Mouse (Mus musculus) heart, adult 18-20 months (tissue): ENCODE results near the gene Pdhx. TPM values are rescaled to one million over a fixed set of nuclear protein-coding genes. Genes with fewer than 3 reads are reported as not detected.

Experiments used
- DNase-seq, 2 experiments: peaks; one replicate each; pipeline ENCODE4 v3.0.0; 2021 to 2022; ENCODE audit warnings: mixed read lengths in 1 of 2
- long read RNA-seq, 2 experiments: library from polyadenylated mRNA; stranded (forward); transcript quantifications; one replicate each; pipeline ENCODE4 v2.0.0; 2021
- total RNA-seq, 2 experiments: library from RNA; stranded (reverse); gene quantifications; 2 replicates each; pipeline ENCODE4 v1.2.3; 2021

Gene Pdhx
- total RNA-seq, result 100 to 1,000 TPM; 160 to 208 TPM
- long read RNA-seq, experiment 1, transcript Pdhx-201 (11 exons, 2,506 nt), result major isoform, 244 of 263 reads
- long read RNA-seq, experiment 1, partial matches to known transcripts, result 5 of 263 reads
- long read RNA-seq, experiment 1, other reads (novel, unspliced or antisense), result 13 of 263 reads
- long read RNA-seq, experiment 2, transcript Pdhx-201 (11 exons, 2,506 nt), result major isoform, 89 of 97 reads
- long read RNA-seq, experiment 2, partial matches to known transcripts, result 5 of 97 reads
- long read RNA-seq, experiment 2, other reads (novel, unspliced or antisense), result 3 of 97 reads

GRCm38 (mm10) chr2:103073219-103073982 lies at the start of gene Pdhx, which contains the start of gene Apip:
Gene Pdhx, minus strand, starts transcription at chr2:103073513.
Gene Apip, plus strand, starts transcription at chr2:103073675.
- peak; percentile 100 for DNase-seq

DNA sequence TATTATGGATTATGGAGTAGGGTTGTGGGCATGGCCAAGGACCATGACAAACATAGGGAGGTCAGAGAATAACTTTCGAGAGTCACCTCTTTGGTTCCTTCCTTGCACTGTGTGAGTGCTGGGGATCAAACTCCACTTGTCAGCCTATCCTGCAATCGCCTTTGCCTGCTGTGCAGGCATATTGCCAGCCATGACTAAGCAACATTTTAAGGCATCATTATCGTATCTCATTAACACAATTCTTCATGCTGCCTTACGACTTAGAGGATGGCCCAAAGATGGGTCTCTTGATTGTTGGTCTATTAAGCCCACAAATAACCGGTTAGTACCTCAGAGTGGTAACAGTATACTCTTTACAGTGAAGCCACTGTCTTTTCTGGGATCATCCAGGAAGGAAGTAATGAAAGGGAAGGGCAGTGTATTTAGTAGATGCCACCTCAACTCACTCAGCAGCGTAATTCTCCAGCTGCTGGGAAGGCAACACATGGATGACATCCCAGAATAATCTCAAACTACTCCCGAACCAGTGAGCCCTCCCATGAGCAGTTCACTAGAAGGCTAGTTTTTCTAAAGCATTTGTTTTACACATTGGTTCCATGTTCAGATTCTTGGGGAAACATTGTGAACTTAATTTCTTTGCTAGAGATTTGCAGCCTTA lies 46.0 kb upstream of the Pdhx start:
- no peak for DNase-seq

DNA sequence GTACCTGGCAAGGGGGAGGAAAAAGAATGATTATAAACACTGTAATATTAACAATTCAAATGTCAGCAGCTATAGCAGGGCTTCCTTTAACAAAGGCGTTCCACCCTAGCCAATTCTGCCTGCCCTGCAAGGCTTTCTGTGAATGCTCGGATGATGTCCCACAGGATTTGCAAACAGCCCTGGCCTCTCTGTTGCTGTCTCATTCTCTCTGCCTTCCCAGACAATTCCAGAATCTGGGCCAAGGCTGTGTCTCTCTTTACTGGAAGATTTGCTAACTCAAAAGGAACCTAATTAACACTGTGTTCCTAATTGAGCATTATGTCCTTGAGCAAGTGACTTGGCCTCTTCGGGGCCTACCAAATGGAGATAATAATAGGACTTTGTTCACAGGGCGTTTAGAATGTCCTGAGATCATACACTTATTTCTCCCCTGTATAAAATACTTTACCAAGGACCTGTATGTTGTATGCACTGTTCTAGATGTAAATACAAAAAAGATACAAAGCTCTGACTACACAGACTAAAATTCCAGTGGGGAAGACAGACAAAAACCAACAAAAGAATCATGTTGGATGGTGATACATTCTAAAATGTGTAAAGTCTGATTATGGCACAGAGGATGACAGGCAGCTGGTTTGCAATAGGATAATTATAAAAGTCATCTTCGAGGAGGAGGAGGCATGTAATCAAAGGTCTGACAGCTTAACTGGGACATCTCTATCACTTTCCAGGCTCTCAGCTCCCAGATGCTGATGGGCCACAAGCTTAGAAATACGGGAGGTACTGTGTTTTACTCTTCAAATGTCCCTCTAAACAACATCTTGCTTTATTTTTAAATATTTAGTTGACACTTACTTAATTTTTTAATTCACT lies 45.2 kb upstream of the Pdhx start:
- no peak for DNase-seq

GRCm38 (mm10) chr2:103117212-103117611 lies 43.9 kb upstream of the Pdhx start:
- no peak for DNase-seq

- DNase-seq, result no peak
Measured at GRCm38 (mm10) chr2:103111669-103112068, 38.4 kb upstream of the Pdhx start.

- no peak for DNase-seq
Measured at GRCm38 (mm10) chr2:103106172-103106571, 32.9 kb upstream of the Pdhx start.

DNA sequence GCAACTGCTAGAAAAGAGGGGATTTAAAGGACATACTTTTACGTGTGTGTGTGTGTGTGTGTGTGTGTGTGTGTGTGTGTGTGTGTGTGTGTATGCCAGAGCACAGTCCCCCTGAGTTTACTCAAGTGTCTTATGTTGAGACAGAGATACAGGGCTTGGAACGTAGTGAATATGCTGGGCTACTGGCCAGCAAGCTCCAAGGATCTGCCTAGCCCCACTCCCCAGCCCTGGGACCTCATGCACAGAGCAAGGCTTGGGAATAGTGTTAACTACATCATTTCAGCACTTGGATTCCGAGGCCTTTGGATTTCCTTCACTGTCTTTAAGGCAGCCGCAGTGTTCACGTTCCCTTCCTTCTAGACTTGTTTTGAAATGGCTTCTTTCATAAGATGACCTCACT lies 29.3 kb upstream of the Pdhx start:
- no peak for DNase-seq

GRCm38 (mm10) chr2:103089521-103089920 lies 16.2 kb upstream of the Pdhx start:
- no peak for DNase-seq

- DNase-seq, result no peak
Measured at GRCm38 (mm10) chr2:103088099-103088498, 14.8 kb upstream of the Pdhx start.

DNA sequence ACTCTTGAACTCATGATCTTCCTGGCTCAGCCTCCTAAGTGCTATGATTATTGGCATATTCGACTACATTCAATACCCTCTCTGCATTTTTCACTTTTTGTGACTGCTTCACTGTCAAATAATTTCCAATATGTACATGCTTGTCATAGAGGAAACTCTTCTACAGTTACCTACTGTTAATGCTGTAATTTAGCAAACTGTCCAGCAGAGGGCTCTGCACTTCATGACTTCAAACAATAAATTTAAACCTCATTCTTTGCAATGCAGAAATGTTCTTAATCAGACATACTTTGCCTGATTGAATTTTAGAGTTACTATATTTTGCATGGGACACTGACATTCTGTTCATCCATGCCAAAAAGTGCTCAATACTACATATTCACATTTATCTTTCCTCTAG lies 13.1 kb upstream of the Pdhx start:
- DNase-seq, result peak in 1 of 2 experiments; percentile 52

DNA sequence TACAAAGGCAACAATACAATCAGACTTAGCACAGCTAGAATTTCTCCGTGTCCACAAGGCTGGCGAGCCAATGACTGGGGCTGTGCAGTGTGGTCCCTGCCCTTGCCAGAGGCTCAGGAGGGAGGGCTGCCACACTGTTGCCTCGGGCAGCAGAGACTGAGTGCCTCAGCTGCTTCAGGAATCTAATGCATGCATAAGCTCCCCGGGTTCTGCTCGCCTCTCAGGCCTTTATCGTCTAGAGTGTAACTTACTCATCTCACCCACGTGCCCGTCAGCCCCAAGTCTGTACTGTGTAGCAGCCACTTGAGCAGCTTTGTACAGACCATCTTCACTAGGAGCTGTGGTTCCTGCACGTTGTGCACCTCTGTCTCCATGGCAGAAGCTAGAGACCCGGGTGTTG lies 12.3 kb upstream of the Pdhx start:
- DNase-seq, result no peak

- peak in 1 of 2 experiments; percentile 37 for DNase-seq
Measured at GRCm38 (mm10) chr2:103084451-103084850, 11.1 kb upstream of the Pdhx start.

DNA sequence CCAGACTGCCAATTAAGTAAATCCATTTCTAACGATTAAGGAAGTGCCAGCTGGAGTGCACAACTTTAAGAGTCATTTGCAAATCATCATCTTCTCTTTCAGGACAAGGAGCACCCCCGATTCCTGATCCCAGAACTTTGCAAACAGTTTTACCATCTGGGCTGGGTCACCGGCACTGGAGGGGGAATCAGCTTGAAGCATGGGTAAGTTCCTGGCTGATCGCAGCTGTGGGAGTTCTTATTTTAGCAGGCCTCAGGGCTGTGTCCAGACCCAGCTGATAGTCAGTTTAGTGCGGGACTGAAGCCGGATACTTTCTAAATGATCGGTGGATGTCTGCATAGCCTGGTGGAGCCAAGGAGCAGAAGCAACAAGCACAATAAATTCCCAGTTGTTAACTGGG lies 9.5 kb upstream of the Pdhx start:
- peak in 1 of 2 experiments; percentile 12 for DNase-seq

DNA sequence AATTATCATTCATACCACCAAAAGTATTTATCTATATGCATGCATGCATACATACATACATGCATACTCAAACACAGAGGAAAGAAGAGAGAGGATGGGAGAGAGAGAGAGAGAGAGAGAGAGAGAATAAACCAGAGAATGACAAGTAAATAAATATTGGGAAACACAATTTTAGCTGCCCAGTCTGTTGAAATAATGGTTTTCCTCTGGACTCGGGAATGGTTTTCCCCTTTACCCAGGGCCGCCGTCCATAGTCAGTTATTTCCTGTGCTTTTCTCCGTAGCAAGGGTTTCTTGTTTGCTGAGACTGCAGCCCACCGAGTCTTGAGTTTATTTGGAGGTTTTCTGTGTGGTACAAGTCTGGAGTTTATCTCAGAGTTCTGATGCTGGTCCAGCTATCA lies 8.4 kb upstream of the Pdhx start:
- DNase-seq, result no peak

DNA sequence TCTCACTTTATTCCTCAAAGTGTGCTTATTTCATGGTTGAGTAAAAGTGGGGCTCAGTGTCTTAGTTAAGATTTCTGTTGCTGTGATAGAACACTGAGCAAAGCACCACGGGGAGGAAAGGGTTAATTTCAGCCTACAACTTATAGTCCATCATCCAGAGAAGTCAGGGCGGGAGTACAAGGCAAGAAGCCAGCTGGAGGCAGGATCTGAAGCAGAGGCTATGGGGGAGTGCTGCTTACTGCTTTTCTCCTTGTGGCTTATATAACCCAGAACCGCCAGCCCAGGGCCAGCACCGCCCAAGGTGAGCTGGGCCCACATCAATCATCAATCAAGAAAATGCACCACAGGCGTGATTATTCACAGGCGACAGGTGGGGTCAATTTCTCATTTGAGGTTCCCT lies 7.8 kb upstream of the Pdhx start:
- DNase-seq, result no peak

- DNase-seq, result no peak
Measured at GRCm38 (mm10) chr2:103070586-103070985, 2.7 kb downstream of the Pdhx start.

DNA sequence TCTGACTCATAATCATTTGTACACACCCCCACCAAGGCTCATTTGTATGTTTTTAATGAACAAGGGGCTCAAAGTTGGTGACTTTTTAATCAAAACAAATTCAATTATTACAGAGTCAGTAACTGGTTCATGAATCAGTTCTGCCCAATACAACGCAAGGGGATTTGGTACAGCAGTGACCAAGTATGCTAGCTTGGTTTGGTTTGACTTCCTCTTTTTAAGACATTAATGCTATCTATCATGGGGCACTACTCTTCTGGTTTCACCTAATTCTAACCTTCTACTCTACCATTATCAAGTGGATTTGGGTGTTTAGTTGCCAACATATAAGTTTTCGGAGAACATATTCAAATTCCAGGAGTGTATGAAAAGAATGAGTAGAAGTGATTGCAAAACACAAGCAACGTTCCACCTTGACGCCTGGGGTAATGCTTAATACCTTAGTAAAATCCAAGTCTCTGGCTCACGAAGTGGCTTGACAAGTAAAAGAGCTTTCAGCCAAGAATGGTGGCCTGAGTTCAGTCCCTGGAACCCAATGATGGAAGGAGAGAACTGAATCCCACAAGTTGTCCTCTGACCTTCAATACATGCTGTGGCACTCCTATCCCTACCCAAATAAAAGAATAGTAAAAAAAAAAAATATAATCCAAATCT lies 3.4 kb downstream of the Pdhx start:
- DNase-seq, result no peak

DNA sequence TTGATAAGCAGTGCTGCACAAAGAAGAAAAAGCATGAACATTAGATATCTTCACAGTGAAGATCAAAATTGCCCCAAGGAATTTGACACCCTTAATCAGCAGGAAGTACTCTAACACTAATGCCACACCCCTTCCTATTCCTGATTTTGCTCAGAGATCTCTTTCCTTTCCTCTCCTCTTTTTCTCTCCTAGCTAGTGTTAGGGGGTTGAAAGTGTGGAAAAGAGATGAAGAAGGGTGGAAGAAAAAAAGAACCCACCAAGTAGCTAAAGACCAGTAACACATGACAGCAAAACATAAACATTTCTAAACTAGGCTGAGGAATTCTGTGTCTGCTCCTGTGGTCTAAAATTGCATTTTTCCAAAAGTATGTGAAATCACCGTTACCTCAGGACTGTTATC lies 4.7 kb downstream of the Pdhx start:
- no peak for DNase-seq

GRCm38 (mm10) chr2:103067552-103068207 lies 5.6 kb downstream of the Pdhx start:
- DNase-seq, result no peak

GRCm38 (mm10) chr2:103066683-103067551 lies 6.4 kb downstream of the Pdhx start:
- DNase-seq, result no peak
